Mouse (Mus musculus) monocyte, adult 5-6 weeks (primary cell): ENCODE measurements around the gene Tmed8. TPM values are rescaled to one million over a fixed set of nuclear protein-coding genes. Genes with fewer than 3 reads are reported as not detected.

Experiments
- ATAC-seq: fragments of 153-309, 156-312 bp; replicated peaks from 2 replicates; pipeline ENCODE4 v1.8.0; 2017; ENCODE audit warnings: mild to moderate bottlenecking; ENCODE audit not compliant: low TSS enrichment, insufficient number of reproducible peaks, severe bottlenecking, poor library complexity, low FRiP score
- total RNA-seq: library from RNA; stranded (forward); fragments of 200-1000, 200-491, 200-594 nt; gene quantifications from 3 replicates; pipeline ENCODE4 v1.2.3, GENCODE M21; 2017

Tmed8 gene
- total RNA-seq, 1 experiment from 2014 or later: 7.8 TPM

GRCm38 (mm10) chr12:87127256-87127655 lies 73.0 kb downstream of the Tmed8 start:
- no peak for ATAC-seq

- ATAC-seq: no peak
These were observed 78.2 kb downstream of the Tmed8 start for GRCm38 (mm10) chr12:87121918-87122589.

Other genes with a start within 250 kb of the Tmed8 start
- gene Zdhhc22, start 210.0 kb downstream of the Tmed8 start, total RNA-seq: 0.38 TPM in 1 of 3 replicates, not detected in the others
- not detected in 3 replicates for gene Tmem63c, start 179.1 kb downstream of the Tmed8 start, total RNA-seq
- not detected in 3 replicates for gene Ngb, start 97.9 kb downstream of the Tmed8 start, total RNA-seq
- 0.95 to 4.7 TPM (median 4.2 TPM) in 3 replicates for gene Gstz1, start 53.3 kb downstream of the Tmed8 start, total RNA-seq
- 2.7 to 5.7 TPM (median 4.5 TPM) in 3 replicates for gene Pomt2, start 52.5 kb downstream of the Tmed8 start, total RNA-seq
- 0.39 TPM in 1 of 3 replicates, not detected in the others for gene Samd15, start 731 bp downstream of the Tmed8 start, total RNA-seq
- gene Noxred1, start 38.3 kb upstream of the Tmed8 start, total RNA-seq: 0.29 to 0.86 TPM in 2 of 3 replicates, not detected in the other
- 29.4 to 34.9 TPM (median 34.6 TPM) in 3 replicates for gene Vipas39, start 65.8 kb upstream of the Tmed8 start, total RNA-seq
- 175 to 197 TPM (median 181 TPM) in 3 replicates for gene Ahsa1, start 66.0 kb upstream of the Tmed8 start, total RNA-seq
- not detected in 3 replicates for gene Ism2, start 99.3 kb upstream of the Tmed8 start, total RNA-seq
- 143 to 275 TPM (median 270 TPM) in 3 replicates for gene Sptlc2, start 187.9 kb upstream of the Tmed8 start, total RNA-seq
- gene Slirp, start 243.4 kb upstream of the Tmed8 start, total RNA-seq: 58.5 to 81.5 TPM (median 77.2 TPM) in 3 replicates
- gene Alkbh1, start 243.6 kb upstream of the Tmed8 start, total RNA-seq: 29.1 to 63.3 TPM (median 38.0 TPM) in 3 replicates